ENCODE assay signal across 11 mouse cellular contexts in the genomic region with DNA sequence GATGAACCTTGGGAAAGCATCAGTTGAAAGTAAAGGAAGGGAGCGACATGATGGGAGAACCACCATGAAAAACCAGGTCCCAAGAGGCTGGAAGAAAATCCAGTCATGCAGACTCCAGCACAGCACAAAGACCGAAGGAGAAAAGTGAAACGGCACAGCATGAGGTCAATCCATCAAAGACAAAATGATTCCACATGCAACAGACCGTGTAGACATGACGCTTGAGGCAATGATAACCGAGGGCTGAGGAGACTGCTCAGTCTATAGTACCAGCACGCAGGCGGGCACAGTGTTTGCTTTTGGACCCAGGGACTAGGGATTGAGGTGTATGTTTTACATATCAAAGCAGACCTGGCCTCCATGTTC.
DNase-seq lines count a peak whose midpoint lies in the region; ATAC-seq and TF ChIP-seq lines count a peak whose summit lies in the region.
"Had no signal": no experiment of that assay in that cellular context is flagged by ENCODE, and none has a peak within 500 bp of the region (broad histone marks: within the 10 kb centered on the region; RNA-seq: fewer than 3 reads in every experiment).

No protein-coding gene starts in this region.

- 50% methylated on average over 8 of the region's 8 CpGs for WGBS in kidney, embryonic 14.5 days
- 29% methylated on average over 8 of the region's 8 CpGs for WGBS in embryonic facial prominence, embryonic 11.5 days
- WGBS in limb, embryonic 13.5 days: 15% methylated on average over 8 of the region's 8 CpGs

- no peak for DNase-seq in kidney, postnatal 25 days
- peak; percentile 81 for DNase-seq in embryonic facial prominence, embryonic 11.5 days (ENCODE audit: low spot score)
- no peak for DNase-seq in B cell, adult 2 months
- no peak for DNase-seq in right cerebral cortex, postnatal 14 days
- DNase-seq: cerebellum, adult 2 months; gastrocnemius, postnatal 36 days had no signal

- no peak overlapping the region for H3K9ac ChIP-seq in kidney, embryonic 14.5 days (ENCODE audit: low read depth, low read length)
- no peak overlapping the region for H3K9ac ChIP-seq in embryonic facial prominence, embryonic 11.5 days (replicated peaks; ENCODE audit: low read length)
- no peak overlapping the region for H3K9ac ChIP-seq in limb, embryonic 13.5 days

- TF ChIP-seq POLR2A in embryonic fibroblast, embryonic 13.5 days (IDR thresholded peaks at IDR 0.05; ENCODE audit: low read depth, low read length): no peak; the same call in 1 of the 2 replicates

- no peak overlapping the region for H3K4me2 ChIP-seq in kidney, embryonic 14.5 days (replicated peaks; ENCODE audit: low read depth, low read length)
- peak overlapping the region; percentile 13; the same call in 1 of the 2 replicates for H3K4me2 ChIP-seq in embryonic facial prominence, embryonic 11.5 days (ENCODE audit: low read depth, low read length)
- H3K4me2 ChIP-seq in limb, embryonic 13.5 days (replicated peaks): peak overlapping the region; percentile 54
- H3K4me2 ChIP-seq: liver, embryonic 11.5 days had no signal

- H3K4me3 ChIP-seq in kidney, embryonic 14.5 days (ENCODE audit: low read length): no peak overlapping the region
- H3K4me3 ChIP-seq in embryonic facial prominence, embryonic 11.5 days (ENCODE audit: low read depth, low read length): no peak overlapping the region
- no peak overlapping the region for H3K4me3 ChIP-seq in embryonic fibroblast, embryonic 13.5 days (ENCODE audit: insufficient read depth, low read length)
- no peak overlapping the region for H3K4me3 ChIP-seq in limb, embryonic 13.5 days
- H3K4me3 ChIP-seq: layer of hippocampus, adult 2 months had no signal

- no peaks in the 10 kb centered on the region for H3K27me3 ChIP-seq in kidney, embryonic 14.5 days (ENCODE audit: control insufficient read depth, insufficient read depth, low read length)
- no peaks in the 10 kb centered on the region for H3K27me3 ChIP-seq in embryonic facial prominence, embryonic 11.5 days (ENCODE audit: control insufficient read depth, insufficient read depth, low read length)
- H3K27me3 ChIP-seq in limb, embryonic 13.5 days: no peaks in the 10 kb centered on the region

- TF ChIP-seq CTCF in embryonic fibroblast, embryonic 13.5 days (IDR thresholded peaks at IDR 0.05; ENCODE audit: borderline replicate concordance, insufficient read depth, low read length): no peak

- H3K36me3 ChIP-seq in kidney, embryonic 14.5 days (ENCODE audit: control insufficient read depth, insufficient read depth, low read length): no peaks in the 10 kb centered on the region
- no peaks in the 10 kb centered on the region for H3K36me3 ChIP-seq in embryonic facial prominence, embryonic 11.5 days (replicated peaks; ENCODE audit: control insufficient read depth, insufficient read depth, low read depth, low read length)
- H3K36me3 ChIP-seq in limb, embryonic 13.5 days: no peaks in the 10 kb centered on the region

- peak; percentile 16; the same call in 1 of the 2 replicates for ATAC-seq in kidney, embryonic 14.5 days (ENCODE audit: low FRiP score, low TSS enrichment)
- peak; percentile 70 for ATAC-seq in embryonic facial prominence, embryonic 11.5 days (replicated peaks; ENCODE audit: insufficient number of reproducible peaks, low FRiP score, low TSS enrichment, low read depth)
- peak; percentile 70 for ATAC-seq in limb, embryonic 13.5 days (ENCODE audit: low FRiP score, low read depth)

- no peaks in the 10 kb centered on the region for H3K9me3 ChIP-seq in kidney, embryonic 14.5 days (ENCODE audit: control insufficient read depth, low read length)
- no peaks in the 10 kb centered on the region for H3K9me3 ChIP-seq in embryonic facial prominence, embryonic 11.5 days (replicated peaks; ENCODE audit: control insufficient read depth, low read length)
- H3K9me3 ChIP-seq in limb, embryonic 13.5 days: peaks cover 9% of the 10 kb centered on the region; the same call in 1 of the 2 replicates

- peaks cover 24% of the 10 kb centered on the region; the same call in 1 of the 2 replicates for H3K4me1 ChIP-seq in kidney, embryonic 14.5 days (ENCODE audit: control insufficient read depth, insufficient read depth, low read length)
- H3K4me1 ChIP-seq in embryonic facial prominence, embryonic 11.5 days (ENCODE audit: control insufficient read depth, insufficient read depth, low read length): no peaks in the 10 kb centered on the region; the same call in 1 of the 2 replicates
- H3K4me1 ChIP-seq in embryonic fibroblast, embryonic 13.5 days (ENCODE audit: control insufficient read depth, insufficient read depth, low read length): peaks cover 12% of the 10 kb centered on the region; the same call in 1 of the 2 replicates
- H3K4me1 ChIP-seq in limb, embryonic 13.5 days: peaks cover 59% of the 10 kb centered on the region

- H3K27ac ChIP-seq in kidney, embryonic 14.5 days (ENCODE audit: low read depth, low read length): peak overlapping the region; percentile 84
- peak overlapping the region; percentile 90 for H3K27ac ChIP-seq in embryonic facial prominence, embryonic 11.5 days (replicated peaks; ENCODE audit: low read depth, low read length)
- peak overlapping the region; percentile 82 for H3K27ac ChIP-seq in embryonic fibroblast, embryonic 13.5 days (ENCODE audit: insufficient read depth, low read length)
- peak overlapping the region; percentile 97 for H3K27ac ChIP-seq in limb, embryonic 13.5 days
- H3K27ac ChIP-seq: layer of hippocampus, adult 2 months had no signal

Comparison
In these comparisons a context has a peak if more than half of its experiments do, and no peak if none do; other contexts are left out.
1. ATAC-seq: peak in every context shown above with its lines; median percentile 70 in embryonic facial prominence, embryonic 11.5 days; 70 in limb, embryonic 13.5 days; 16 in kidney, embryonic 14.5 days.